Mouse (Mus musculus) natural killer cell, adult 2 months (primary cell): ENCODE results near the gene Wars2.
A peak's percentile ranks its signal among the peaks of the same experiment; 100 is the strongest.

Experiments used
- DNase-seq, 2 experiments: peaks; one replicate each; pipeline ENCODE4 v3.0.0; 2022; ENCODE audit warnings: low spot score in 2 of 2

Gene Wars2

DNA sequence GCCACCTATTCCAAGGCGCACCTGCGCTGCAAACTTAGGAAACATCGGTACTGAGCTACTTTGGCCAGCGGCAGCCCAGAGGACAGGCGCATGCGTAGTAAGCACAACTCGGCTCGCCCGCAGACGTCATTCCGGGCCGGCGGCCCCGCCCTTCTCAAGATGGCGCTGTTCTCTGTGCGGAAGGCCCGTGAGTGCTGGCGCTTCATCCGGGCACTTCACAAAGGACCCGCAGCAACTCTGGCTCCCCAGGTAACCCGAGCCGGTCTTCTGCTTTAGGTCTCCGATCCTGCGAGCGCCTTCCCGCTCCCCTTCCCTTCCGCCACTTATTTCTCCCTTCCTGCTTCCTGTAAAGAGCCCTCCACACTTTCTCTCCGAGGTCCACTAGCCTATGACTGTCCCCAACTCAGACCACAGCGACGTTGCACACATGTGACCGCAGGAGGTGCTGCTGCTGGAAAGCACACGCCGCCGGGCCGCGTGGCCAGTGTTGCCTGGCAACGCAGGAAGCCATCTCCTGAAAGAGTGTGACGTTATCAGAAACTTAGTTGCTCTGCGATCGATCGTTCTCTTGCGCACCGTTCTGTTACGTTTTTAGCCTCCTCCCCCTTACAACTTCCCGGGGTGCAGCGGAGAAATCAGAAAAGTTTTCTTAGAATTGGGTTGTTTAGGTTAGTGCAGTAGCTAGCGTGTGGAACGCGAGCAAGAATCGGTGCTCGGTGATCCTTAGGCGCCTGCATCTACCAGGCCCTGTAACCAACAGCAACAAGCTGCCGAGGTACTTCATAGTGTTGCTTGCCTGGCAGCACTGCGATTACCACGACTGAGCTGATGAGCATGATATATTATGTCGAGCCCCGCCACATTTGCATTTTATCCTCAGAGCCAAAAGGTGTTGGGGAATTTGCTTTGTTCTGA is at the start of gene Wars2:
TSS of gene Wars2 (plus strand) at position 129 of the 915 bp plus-strand sequence.
- peak; percentile 93 for DNase-seq

DNA sequence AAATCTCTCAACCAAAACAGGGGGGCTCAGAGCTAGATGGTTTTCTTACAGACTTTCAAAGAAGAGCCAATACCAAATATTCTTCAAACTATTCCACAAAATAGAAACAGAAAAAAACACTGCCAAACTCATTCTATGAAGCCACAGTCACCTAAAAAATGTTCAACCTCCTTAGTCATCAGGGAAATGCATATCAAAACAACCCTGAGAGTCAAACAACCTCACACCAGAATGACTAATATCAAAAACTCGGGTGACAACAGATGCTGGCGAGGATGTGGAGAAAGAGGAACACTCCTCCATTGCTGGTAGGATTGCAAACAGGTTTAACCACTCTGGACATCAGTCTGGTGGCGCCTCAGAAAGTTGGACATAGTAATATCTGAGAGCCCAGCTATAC is 44.1 kb upstream of the Wars2 start:
- DNase-seq, result no peak

DNA sequence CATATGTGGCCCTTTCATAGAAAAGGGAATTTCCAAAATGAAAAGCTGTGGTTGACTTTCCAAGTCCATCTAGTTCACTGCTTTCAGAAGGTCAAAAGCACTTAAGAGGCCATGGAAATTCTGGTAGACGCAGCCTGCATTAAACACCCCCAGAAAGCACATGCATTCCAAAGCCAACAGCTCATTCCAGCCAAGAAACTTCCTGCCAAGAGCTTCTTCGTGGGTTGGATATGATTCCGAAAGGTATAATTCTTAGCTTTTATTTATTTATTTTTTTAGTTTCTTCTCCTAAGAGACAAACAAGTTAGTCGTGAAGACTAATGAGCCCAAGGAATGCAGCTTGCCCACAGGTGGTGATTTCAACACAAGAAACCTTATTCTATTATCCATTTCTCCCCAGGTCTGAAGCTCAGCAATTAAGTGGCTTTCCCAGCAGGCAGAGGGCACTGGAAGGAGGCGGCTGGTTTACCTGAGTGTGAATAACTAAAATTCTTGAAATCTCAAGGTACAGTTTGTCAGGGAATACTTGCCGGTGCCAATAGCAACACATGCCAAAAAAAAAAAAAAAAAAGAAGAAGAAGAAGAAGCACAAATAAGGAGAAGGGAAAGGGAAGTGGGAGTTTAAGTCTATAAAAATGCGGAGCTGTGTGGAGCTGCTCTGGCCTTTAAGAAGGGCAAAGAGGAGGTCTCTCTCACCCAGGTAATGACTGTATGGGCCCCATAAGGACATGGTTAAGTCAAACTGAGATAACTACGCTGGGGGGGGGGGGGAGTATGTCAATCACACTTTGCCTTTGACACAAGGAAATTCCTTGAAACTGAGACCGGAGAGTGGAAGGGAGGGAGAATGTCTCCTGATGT is 30.3 kb upstream of the Wars2 start:
- DNase-seq, result no peak

DNA sequence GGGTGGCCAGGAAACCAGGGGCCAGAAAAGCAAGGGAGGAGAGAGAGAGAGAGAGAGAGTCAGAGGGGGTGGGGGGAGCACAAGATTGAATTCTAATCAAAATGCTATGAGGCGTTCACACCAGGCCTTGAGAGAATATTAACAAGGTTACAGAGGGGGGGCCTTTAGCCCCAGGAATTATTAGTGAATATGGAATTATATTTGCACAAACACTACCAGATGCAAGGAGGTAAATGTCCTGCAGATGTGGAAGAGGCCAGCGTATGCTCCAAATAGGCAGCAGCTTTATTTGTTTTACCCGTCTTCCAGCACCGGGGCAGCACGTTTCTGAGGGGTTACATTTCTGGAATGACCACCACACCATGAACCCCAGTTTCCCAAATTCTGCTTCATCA is 29.7 kb upstream of the Wars2 start:
- DNase-seq, result no peak

DNA sequence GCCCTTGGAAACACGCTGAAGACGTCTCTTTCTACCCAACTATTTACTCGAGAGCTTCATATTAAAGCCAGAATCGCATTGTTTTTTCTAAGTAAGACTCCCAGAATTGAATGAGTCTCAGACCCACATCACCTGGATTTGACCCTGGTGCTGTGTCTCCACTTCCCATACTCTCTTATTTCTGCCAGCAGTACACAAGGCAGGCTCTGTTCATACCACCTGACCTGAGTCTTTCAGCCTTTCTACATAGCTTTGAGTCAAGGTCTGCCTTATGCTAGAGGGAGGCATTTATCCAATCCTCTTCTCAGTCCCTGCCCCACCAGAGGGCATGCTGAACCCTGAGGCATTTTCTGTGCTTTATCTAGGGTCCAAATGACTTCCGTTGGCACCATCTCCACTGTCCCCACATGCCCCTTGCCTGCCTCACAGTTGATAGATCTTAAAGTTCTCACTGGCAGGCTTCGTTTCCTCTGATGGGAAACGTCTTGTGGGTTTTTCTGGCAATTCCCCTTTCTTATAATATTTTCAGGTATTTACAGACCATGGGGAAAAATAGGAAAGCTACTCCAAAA is 27.5 kb upstream of the Wars2 start:
- DNase-seq, result no peak

DNA sequence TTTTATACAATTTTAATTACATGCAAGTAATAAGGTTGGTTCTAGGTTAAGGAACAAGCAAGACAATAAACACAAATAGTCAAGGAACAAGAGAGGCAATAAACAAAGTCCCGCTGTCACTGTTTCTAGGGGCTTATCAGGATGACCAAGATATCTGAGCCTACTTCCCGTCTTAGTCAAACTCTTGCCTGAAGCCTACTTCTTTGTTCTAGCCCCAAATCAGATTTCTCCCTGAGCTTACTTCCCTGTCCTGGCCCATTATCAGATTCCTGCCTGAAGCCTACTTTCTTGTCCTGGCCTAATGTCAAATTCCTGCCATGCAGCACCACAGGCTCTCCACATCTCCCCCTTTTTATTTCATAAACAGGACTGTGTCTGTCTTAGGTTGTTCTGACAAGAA is 19.9 kb upstream of the Wars2 start:
- no peak for DNase-seq

DNA sequence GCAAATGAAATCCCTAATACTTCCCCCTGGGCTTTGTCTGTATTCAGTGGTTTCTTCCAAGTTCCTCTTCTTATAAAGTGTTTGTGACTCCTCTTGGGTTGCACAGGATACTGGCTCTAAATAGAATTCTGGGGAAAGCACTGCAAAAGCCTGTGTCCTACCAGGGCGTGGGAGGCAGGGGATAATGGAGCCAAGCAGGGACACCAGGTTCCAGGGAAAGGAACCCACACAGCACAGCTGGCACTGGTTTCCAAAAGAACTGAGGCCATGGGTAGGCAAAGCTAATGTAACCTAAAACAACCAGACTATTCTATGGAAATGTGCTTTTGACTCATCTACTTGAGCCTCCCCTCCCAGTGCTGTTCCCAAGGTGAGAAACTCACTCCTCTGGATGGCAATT is 10.3 kb upstream of the Wars2 start:
- no peak for DNase-seq

DNA sequence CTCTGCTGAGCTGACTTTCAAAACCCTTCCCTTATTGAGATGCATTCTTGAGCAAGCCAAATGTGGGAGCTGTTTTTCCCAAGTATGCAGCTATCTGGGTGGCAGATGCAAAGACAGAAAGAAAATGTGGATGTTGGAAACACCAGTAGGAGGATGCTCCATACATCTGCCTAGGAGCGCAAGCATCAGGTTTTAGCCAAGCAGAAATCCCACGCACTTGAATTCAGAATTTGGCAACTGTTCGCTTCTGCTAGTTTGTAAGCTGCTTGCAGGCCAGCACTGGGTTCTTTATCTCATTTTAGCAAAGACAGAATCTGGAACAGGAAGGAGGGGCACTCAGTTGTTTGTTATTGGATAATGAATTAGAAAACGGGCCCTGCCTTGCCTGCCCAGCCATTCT is 8.9 kb upstream of the Wars2 start:
- no peak for DNase-seq

DNA sequence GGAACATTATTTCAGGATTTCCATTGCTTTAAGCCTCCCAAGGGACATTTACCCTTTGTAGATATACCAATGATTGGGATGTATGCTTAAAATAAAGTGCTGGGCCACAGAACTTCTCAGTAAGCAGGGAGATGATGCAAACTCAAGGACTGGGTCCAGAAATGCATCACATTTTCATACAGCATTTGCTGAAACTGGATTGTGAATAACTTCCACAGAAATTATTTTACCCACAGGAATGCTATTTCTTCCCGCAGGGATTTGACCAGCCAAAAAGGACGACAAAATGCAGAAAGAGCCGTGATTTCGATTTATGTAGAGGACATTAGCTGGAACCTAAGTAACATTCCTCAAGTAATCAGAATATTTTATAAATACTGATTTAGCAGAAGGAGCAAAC is 7.0 kb upstream of the Wars2 start:
- DNase-seq, result no peak

DNA sequence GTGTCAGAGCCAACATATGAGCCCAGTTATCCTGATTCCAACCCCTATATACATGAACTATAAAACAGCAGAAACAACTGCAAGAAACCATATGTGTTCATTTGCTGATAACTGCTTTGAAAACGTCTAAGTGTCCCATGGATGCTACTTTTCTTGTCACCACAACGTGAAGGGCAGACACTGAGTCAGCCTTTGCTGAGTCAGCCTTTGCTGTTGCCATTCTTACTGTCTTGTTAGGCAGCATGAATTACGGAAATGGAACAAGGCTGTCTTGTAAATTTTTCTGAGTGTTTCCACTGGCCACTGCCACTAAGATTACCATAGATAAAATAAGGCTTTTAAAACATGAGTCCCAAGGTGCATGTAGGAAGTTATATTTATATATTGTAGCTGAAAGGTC is 7.0 kb downstream of the Wars2 start:
- no peak for DNase-seq

DNA sequence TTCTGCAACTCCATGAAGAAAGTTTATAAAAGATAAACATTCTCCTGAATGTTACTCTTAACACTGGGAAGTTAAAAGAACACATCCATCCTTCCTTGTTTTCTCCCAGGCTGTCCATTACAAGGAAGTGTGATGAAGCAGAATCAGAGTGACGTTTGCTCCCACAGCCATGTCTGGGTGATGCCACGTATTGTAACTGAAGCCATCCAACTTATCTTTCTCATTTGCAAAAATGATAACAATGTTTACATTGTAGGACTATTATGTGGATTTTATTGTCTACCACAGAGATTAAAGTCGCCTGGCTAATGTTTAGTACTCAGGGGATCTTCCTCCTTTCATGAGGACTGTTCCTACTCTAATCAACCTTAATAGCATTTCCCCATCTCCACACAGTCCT is 8.2 kb downstream of the Wars2 start:
- no peak for DNase-seq

DNA sequence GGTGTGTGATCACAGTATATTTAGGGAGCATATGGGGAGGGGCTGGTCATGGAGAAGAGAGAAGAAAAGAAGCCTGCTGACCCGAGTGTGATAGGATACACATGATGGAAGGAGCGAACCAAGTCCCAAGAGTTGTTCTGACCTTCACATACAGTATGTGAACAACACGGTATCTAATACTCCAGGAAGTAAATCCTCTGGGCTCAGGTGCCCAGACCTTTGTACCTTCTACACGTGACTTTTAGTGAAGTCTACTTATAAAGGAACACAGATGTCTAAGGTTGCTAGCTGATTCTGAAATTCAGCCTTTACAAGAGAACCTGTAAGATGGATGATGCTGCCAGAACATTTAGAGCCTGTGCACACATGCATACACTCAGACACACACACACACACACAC is 15.4 kb downstream of the Wars2 start:
- no peak for DNase-seq

DNA sequence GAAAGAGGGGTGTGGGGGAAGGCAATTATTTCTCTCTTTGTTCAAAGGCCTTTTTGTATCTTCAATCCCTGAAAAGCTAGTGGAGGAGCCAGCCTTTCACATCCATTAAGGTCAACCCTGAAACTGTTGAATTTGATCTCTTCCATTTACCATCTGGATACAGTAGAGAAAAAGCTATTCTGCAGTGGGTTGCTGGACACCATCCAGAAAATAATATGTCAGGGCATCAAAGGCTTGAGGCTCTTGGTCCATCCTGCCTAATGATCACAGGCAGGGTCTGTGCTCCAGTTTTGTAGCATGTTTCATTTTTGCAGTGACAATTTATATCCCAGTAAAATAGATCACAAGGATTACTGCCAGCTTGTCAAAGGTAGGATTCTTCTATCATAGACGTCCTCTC is 16.1 kb downstream of the Wars2 start:
- no peak for DNase-seq

DNA sequence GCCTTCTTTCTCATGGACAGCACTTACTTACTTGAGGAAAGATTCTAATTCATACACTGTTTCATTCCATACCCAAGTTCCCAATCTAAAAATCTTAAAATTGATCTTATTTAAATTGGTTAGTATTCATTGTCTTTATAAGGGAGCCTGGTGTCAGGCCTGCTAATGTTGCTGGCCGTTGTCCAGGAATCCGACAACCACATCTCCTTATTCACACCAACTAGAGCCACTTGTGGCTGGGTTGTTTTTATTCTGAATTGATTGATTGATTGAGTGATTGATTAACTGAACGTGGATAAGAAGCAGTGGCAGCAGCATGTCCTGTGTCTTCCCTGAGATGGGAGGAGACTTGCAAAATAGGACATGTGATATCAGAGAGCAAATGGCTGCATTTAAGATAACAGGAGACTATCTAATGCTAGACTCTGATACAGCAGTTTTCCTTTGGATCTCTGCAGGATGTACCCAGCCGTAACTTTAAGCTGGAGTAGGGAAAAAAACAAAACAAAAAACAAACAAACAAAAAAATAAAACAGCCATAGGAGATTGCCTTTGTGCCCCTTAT is 16.7 kb downstream of the Wars2 start:
- no peak for DNase-seq

DNA sequence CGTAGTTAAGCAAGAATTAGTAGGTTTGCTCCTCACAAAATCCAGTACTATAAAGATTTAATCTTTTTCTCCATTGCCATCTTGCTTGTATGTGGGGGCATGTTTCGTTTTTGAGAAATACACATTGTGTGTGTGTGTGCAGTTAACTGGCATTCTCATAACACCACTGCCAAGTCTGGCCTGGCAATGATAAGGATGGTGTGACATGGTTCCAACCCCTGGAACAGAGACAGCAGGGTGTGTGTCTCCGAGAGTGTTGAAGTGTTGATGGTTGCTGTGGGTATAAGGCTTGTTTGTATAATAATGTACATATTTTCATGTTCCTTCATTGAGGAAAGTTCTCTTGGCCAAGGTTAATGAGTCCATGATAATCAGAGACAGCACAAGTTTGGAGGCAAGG is 19.1 kb downstream of the Wars2 start:
- DNase-seq, result no peak

DNA sequence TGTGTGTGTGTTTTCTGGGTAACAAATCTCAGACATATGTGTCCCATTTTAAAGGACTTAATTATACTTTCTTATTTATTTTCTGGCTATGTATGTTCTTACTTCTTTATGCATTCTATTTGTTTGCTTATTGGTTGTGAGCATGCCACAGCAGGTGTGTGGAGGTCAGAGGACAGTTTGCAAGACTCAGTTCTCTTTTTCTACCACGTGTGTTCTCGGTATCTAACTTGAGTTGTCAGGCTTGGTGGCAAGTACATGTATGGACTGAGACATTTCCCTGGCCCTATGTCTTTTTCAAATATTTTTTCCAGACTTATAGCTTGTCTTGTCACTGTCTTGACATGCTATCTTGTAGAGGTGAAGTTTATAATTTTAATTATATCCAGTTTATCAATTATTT is 21.3 kb downstream of the Wars2 start:
- DNase-seq, result no peak

DNA sequence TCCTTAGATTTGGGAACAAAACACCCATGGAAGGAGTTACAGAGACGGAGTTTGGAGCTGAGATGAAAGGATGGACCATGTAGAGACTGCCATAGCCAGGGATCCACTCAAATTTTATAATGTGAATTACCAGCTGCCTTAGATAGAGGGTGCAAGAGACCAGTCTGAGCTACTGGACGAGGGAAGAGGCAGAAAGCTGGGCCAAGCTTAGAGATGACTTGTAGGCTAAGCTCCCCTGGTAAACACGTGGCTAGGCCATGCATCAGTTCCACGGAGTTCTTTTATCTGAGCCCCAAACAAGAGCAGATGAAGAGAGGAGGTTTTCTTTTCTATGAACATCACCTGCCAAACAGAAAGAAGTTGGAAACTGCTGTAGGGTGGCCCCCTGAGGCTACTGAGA is 26.9 kb downstream of the Wars2 start:
- DNase-seq, result no peak

DNA sequence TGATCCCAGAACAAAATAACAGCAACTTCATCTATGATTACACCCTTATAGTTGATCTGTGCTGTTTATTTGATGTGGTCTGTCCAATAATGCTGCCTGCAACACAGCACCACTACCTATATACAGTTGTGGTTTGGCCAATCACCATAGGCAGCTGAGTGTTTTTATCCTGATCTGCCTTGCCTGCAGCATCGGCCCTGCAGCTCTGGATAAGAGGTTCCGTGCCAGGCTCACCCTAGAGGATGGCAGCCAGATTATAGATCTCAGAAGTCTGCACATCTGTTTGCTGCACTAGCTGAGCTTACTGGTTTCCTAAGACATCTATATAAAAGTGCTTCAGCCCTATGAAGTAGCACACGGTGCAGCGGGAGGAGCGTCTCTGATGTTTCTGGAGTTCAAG is 32.3 kb downstream of the Wars2 start:
- DNase-seq, result no peak

DNA sequence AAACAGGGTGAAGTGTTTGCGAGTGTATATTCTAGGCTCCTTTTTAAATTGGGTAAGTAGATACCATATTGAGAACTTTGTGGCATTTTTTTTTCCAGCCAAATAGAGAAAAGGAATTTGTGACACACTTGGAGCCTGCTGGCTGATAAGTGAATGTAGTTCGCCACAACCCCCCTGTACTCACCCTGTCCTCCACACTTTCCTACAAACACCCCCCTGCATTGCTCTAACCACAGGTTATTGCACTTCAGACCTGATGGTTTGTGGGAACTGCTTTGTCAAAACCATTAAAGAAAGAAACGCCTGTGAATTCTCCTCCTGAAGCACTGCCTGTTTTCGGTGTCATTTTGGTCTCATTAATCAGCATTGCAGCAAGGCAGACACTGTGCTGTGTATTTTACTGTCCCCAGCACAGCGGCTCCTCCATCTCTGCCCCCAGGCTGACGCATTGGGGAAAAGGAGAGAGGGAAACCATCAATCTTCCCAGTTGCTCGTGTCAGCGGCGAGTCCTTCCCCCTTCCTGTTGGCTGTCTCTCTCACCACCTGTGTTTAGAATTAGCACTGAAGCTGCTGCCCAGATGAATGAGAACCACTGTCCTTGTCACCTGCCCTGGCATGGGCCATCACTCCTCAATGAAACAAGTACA is 33.9 kb downstream of the Wars2 start:
- DNase-seq, result peak in 1 of 2 experiments; percentile 1

DNA sequence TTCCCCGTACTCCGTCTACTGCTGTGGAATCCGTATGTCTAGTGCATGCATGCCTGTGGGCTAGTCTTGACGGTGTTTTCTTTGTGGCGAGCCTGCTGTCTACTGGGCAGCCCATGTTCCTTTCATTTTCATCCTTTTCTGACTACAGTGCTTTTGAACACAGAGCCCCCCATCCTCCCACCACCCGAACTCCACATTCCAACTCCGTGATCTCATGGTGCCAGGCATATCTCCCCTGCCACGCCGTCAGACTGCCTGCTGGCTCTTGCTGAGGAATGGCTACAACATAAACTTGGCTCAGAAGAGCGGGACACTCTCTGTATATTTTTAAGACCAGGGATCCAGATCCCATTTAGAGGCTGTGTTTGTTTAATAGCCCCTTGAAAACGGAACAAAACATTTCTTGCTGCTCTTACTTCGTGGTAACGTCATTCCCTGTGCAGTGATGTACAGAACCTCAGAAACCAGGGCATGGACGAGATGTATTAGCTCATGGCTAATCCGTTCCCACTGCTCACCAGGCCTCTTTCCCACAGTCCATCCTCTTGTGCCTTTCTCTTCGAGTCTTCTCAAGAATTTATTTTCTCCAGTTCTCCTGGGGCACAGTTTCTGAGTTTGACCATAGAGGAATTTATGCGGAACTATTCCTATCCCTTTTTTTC is 42.6 kb downstream of the Wars2 start:
- DNase-seq, result no peak

DNA sequence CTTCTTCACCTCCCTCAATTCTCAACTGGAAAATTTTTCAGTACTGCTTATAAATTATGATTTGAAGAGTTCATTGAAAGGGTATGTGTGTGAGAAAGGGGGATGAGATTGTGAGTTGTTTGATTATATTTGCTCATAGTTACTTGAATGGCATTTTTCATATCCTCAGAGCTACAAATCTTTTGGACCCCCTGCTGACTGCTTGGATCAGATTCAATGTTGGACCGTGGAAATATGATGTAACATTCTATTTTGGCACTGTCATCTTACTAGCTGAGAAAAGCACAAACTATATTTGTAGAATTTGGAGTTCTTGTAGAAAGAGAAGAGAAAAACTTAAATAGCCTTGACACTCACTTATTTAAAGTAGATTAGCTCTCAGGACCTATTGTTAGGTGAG is 43.5 kb downstream of the Wars2 start:
- no peak for DNase-seq
